Mouse (Mus musculus): ENCODE results near the gene H2-Ob. TPM values are rescaled to one million over a fixed set of nuclear protein-coding genes. Genes with fewer than 3 reads are reported as not detected.

H2-Ob gene
- polyA plus RNA-seq, 1 experiment from 2014 or later, result 0.35 TPM

DNA sequence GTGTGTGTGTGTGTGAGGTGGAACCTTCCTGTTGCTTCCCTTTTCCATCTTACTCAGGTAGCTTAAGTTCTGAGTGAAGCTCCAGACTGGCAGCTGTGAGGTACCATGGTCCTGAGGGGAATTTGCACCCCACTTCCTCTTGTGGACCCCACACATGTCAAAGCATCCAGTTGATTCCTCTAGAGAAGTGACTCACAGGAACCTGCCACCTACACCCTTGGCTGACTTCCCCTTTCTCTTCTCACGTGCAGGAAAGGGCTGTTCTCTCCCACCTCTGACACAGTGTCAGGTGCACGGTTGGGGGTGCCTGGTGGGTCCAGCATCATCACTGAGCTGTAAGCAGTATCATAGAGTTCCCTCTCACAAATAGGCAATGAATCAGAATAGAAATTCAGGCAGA is 54.8 kb downstream of the H2-Ob start:
- Histone ChIP-seq H3K27ac (ENCODE audit: low read length) (no peak overlapping the region), H3K9me3 (ENCODE audit: control insufficient read depth, low read length) (no peaks in the 10 kb centered on the region), H3K27me3 (ENCODE audit: control insufficient read depth, insufficient read depth, low read depth, low read length) (no peaks in the 10 kb centered on the region), H3K9ac (ENCODE audit: low read length) (no peak overlapping the region), H3K4me2 (ENCODE audit: low read depth, low read length) (no peak overlapping the region), H3K36me3 (ENCODE audit: control insufficient read depth, insufficient read depth, low read length) (no peaks in the 10 kb centered on the region), H3K4me1 (replicated peaks; ENCODE audit: control insufficient read depth, insufficient read depth, low read length) (peaks cover 4% of the 10 kb centered on the region), H3K4me3 (ENCODE audit: low read length) (no peak overlapping the region)
- ATAC-seq (ENCODE audit: low read depth), result no peak
- WGBS, result 29% methylated on average over 2 of the region's 2 CpGs

DNA sequence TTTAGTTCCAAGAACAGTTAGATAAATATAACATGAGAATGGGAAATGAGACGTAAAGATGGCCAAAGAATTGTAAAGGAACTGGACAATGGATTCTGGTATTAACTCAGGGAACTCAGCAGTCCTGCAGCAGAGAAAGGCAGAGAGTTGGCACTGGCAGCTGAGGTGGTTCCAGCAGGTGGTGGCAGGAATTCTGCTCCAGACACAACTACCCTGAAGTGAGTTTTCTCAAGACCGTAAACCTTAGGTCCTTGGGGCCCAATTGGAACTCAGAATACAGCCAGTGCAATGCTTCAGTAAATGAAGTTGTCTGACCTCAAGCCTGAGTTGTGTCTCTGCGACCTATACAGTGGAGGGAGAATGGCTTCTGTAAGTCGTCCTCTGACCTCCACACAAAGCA is 55.5 kb downstream of the H2-Ob start:
- H3K9me3 ChIP-seq (ENCODE audit: control insufficient read depth, low read length), result no peaks in the 10 kb centered on the region

DNA sequence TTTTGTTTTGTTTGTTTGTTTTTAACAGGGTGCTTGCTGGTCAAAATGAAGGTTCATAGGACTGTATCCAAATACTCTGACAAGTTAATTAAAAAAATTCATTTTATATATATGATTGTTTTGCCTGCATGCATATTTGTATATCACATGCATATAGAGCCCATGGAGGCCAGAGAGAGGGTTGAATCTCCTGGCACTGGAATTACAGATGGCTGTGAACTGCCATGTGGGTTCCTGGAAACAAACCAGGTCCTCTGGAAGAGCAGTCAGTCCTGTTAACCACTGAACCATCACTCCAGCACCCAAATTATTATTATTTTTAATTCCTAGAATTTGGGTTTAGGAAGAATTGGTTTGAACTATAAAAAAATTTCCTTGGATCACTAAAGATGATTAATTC is 56.6 kb downstream of the H2-Ob start:
- no peak overlapping the region for H3K4me2 ChIP-seq (ENCODE audit: low read depth, low read length)
- ATAC-seq (ENCODE audit: low read depth), result no peak
- H3K27ac ChIP-seq (ENCODE audit: low read length), result no peak overlapping the region
- no peaks in the 10 kb centered on the region for H3K27me3 ChIP-seq (ENCODE audit: control insufficient read depth, insufficient read depth, low read depth, low read length)
- peaks cover 4% of the 10 kb centered on the region for H3K4me1 ChIP-seq (replicated peaks; ENCODE audit: control insufficient read depth, insufficient read depth, low read length)
- no peaks in the 10 kb centered on the region for H3K9me3 ChIP-seq (ENCODE audit: control insufficient read depth, low read length)
- H3K9ac ChIP-seq (ENCODE audit: low read length), result no peak overlapping the region
- H3K36me3 ChIP-seq (ENCODE audit: control insufficient read depth, insufficient read depth, low read length), result no peaks in the 10 kb centered on the region
- no peak overlapping the region for H3K4me3 ChIP-seq (ENCODE audit: low read length)

More for the DNA sequence above, 55.5 kb downstream of the H2-Ob start:
- Histone ChIP-seq H3K36me3 (ENCODE audit: control insufficient read depth, insufficient read depth, low read length) (no peaks in the 10 kb centered on the region), H3K4me2 (ENCODE audit: low read depth, low read length) (no peak overlapping the region), H3K27ac (ENCODE audit: low read length) (no peak overlapping the region), H3K9ac (ENCODE audit: low read length) (no peak overlapping the region), H3K27me3 (ENCODE audit: control insufficient read depth, insufficient read depth, low read depth, low read length) (no peaks in the 10 kb centered on the region), H3K4me1 (replicated peaks; ENCODE audit: control insufficient read depth, insufficient read depth, low read length) (peaks cover 4% of the 10 kb centered on the region), H3K4me3 (ENCODE audit: low read length) (no peak overlapping the region)
- 66% methylated on average over 4 of the region's 4 CpGs for WGBS
- ATAC-seq (ENCODE audit: low read depth), result no peak

DNA sequence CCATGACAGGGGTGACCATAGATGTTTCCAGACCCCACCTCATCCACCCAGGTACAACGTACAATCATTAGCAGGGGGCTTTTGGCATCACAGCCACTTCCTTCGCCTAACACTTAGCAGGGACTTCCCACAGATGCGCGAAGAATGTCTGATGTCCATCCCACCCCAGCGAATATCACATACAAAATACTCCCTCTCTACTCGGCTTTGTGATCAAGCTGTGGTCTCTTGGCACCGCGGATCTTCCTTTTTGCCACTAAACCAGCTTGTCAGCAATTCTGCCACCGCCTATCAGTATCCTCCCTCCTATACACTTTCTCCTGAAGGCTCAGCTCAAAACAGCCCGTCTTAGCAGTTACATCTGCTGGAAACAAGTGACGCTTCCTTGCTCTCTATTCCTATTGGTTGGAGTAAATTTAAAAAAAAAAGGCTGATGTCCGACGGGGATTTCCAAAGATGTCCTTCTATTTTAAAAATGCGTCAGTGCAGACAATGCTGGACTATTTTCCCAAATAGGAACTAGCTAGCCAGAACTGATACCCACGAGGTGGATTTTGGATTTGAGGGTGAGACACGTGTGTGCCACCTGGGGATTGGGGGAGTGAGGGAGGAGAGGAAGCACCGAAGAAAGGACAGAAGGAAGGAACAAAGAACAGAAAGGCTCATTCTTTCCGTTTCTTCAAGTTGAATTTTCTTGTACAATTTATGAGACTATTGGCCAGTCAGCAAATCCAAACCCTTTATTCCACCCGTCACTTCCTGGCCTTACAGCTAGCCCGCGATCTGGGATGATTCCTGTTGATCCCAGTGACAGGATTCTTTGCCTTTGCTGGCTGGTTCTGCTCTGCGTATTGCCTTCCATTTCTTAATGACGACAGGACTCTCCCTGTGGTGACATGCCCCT is 57.4 kb downstream of the H2-Ob start:
- Histone ChIP-seq H3K4me3 (ENCODE audit: low read length) (peak overlapping the region; percentile 33), H3K36me3 (ENCODE audit: control insufficient read depth, insufficient read depth, low read length) (no peaks in the 10 kb centered on the region), H3K9ac (ENCODE audit: low read length) (no peak overlapping the region), H3K4me1 (replicated peaks; ENCODE audit: control insufficient read depth, insufficient read depth, low read length) (peaks cover 4% of the 10 kb centered on the region), H3K27ac (ENCODE audit: low read length) (no peak overlapping the region), H3K27me3 (ENCODE audit: control insufficient read depth, insufficient read depth, low read depth, low read length) (no peaks in the 10 kb centered on the region), H3K9me3 (ENCODE audit: control insufficient read depth, low read length) (no peaks in the 10 kb centered on the region), H3K4me2 (ENCODE audit: low read depth, low read length) (peak overlapping the region; percentile 46)
- WGBS, result 20% methylated on average over 23 of the region's 23 CpGs
- peak; percentile 67; the same call in 1 of the 2 replicates for ATAC-seq (ENCODE audit: low read depth)

DNA sequence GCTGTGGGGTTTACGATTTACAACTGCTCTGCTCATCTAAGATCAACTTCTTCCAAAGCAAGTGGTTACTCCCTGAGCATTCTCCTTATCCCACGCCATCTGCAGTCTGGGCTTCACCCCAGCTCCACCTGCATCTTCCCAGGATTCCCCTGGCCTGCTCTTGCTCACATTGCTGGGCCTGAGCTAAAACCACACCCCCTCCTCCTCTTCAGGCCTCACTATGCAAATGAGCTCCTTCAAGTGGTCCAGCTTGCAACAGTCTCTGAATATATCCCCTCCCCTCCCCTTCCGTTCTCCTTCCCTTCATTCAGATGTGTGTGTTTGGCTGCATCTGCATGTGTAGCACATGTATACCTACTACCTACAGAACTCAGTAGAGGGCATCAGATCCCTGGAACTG is 60.7 kb downstream of the H2-Ob start:
- H3K9ac ChIP-seq (ENCODE audit: low read length), result no peak overlapping the region
- H3K27me3 ChIP-seq (ENCODE audit: control insufficient read depth, insufficient read depth, low read depth, low read length), result no peaks in the 10 kb centered on the region
- no peak overlapping the region for H3K4me3 ChIP-seq (ENCODE audit: low read length)
- no peaks in the 10 kb centered on the region for H3K36me3 ChIP-seq (ENCODE audit: control insufficient read depth, insufficient read depth, low read length)
- WGBS, result 59% methylated on average over 3 of the region's 3 CpGs
- H3K27ac ChIP-seq (ENCODE audit: low read length), result no peak overlapping the region
- peaks cover 4% of the 10 kb centered on the region for H3K4me1 ChIP-seq (replicated peaks; ENCODE audit: control insufficient read depth, insufficient read depth, low read length)
- ATAC-seq (ENCODE audit: low read depth), result no peak
- no peaks in the 10 kb centered on the region for H3K9me3 ChIP-seq (ENCODE audit: control insufficient read depth, low read length)
- H3K4me2 ChIP-seq (ENCODE audit: low read depth, low read length), result no peak overlapping the region

DNA sequence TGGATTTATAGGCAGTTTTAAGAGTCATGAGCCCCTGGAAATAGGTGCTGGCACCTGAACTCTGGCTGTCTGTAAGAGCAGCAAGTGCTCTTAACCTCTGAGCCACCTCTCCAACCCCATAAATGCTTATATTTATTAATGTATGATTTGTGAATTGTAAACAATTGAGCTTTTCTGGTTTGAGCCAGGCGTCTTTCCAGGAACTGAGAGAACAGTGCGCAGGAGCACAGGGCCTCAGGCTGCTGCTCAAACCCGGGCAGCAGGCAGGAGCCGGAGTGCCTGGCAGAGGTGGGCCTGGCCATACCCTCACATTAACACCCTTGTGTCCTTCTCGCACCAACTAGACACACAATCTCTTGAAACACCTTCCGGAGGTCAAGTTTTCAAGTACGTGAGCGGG is 61.4 kb downstream of the H2-Ob start:
- 71% methylated on average over 8 of the region's 8 CpGs for WGBS
- H3K27ac ChIP-seq (ENCODE audit: low read length), result no peak overlapping the region
- no peak overlapping the region for H3K9ac ChIP-seq (ENCODE audit: low read length)
- H3K9me3 ChIP-seq (ENCODE audit: control insufficient read depth, low read length), result no peaks in the 10 kb centered on the region
- no peaks in the 10 kb centered on the region for H3K27me3 ChIP-seq (ENCODE audit: control insufficient read depth, insufficient read depth, low read depth, low read length)
- no peaks in the 10 kb centered on the region for H3K36me3 ChIP-seq (ENCODE audit: control insufficient read depth, insufficient read depth, low read length)
- H3K4me3 ChIP-seq (ENCODE audit: low read length), result no peak overlapping the region
- H3K4me1 ChIP-seq (replicated peaks; ENCODE audit: control insufficient read depth, insufficient read depth, low read length), result peaks cover 4% of the 10 kb centered on the region
- ATAC-seq (ENCODE audit: low read depth), result no peak
- no peak overlapping the region for H3K4me2 ChIP-seq (ENCODE audit: low read depth, low read length)

DNA sequence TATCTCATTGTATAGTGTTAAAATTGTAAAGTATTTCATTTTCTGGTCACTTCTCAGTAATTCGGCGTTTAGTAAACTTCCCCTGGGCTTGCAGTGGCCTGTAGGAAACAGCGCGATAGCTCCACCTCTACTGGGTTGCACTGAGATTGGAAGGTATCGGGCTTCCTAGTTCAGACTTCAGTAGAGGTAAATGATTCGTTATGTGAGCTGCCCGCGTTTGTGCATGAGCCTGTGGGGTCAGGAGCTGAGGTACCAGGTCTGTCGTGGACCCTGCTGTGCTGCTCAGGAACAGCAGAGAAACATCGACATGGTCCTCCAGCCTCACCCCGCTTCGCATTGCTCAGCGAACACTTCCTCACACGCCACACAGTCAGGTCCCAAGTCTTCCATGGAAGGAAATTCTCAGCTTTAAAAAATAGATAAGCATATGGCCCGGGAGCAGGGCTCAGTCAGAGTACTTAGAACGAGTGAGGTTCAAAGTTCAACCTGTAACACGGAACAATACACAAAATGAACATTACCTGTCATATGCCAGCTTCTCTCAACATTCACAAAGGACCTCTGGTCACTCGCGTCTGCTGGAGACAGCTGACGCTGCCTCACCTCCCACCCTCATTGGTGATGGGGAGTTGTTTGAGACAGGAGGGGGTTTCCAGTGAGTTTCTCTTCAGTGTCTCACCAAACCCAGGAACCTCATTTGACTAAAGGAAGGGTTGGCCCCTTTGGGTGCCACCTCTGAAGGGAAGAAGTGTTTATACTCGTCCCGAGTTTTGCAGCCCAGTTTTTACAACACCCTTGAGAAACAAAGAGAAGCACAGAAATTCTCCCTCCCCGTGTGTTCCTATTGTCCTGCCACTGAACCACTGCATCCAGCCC is 62.2 kb downstream of the H2-Ob start:
- Histone ChIP-seq H3K4me2 (ENCODE audit: low read depth, low read length) (no peak overlapping the region), H3K36me3 (ENCODE audit: control insufficient read depth, insufficient read depth, low read length) (no peaks in the 10 kb centered on the region), H3K27ac (ENCODE audit: low read length) (no peak overlapping the region), H3K27me3 (ENCODE audit: control insufficient read depth, insufficient read depth, low read depth, low read length) (no peaks in the 10 kb centered on the region), H3K9me3 (ENCODE audit: control insufficient read depth, low read length) (no peaks in the 10 kb centered on the region), H3K4me3 (ENCODE audit: low read length) (no peak overlapping the region), H3K9ac (ENCODE audit: low read length) (no peak overlapping the region), H3K4me1 (replicated peaks; ENCODE audit: control insufficient read depth, insufficient read depth, low read length) (peaks cover 3% of the 10 kb centered on the region)
- no peak for ATAC-seq (ENCODE audit: low read depth)
- 62% methylated on average over 23 of the region's 23 CpGs for WGBS

DNA sequence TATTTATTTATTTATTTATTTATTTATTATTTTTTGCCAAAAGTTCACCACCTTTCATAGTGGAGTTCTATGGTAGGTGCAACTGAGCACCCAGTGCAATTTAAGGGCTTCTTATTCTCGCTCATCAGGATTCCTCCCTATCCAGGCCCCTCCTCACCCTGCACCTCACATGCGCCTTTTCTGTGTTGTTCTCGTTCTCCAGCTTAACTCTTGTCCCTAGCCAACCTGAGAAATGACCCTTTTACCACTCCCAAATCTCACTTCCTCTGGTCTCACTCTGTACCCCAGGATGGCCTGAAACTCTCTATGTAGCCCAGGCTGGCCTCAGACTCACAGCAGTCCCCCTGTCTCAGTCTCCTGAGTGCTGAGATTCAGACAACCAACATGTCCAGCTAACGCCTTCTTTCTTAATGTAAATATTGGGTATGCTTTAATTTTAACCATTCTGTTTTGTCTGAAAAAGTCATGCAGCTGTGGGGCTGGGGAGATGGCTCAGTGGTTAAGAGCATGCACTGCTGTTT is 63.0 kb downstream of the H2-Ob start:
- no peaks in the 10 kb centered on the region for H3K9me3 ChIP-seq (ENCODE audit: control insufficient read depth, low read length)
- no peaks in the 10 kb centered on the region for H3K27me3 ChIP-seq (ENCODE audit: control insufficient read depth, insufficient read depth, low read depth, low read length)
- H3K4me1 ChIP-seq (replicated peaks; ENCODE audit: control insufficient read depth, insufficient read depth, low read length), result no peaks in the 10 kb centered on the region
- WGBS, result 77% methylated on average over 4 of the region's 4 CpGs
- ATAC-seq (ENCODE audit: low read depth), result no peak
- H3K4me3 ChIP-seq (ENCODE audit: low read length), result no peak overlapping the region
- H3K36me3 ChIP-seq (ENCODE audit: control insufficient read depth, insufficient read depth, low read length), result no peaks in the 10 kb centered on the region
- no peak overlapping the region for H3K27ac ChIP-seq (ENCODE audit: low read length)
- no peak overlapping the region for H3K4me2 ChIP-seq (ENCODE audit: low read depth, low read length)
- H3K9ac ChIP-seq (ENCODE audit: low read length), result no peak overlapping the region

DNA sequence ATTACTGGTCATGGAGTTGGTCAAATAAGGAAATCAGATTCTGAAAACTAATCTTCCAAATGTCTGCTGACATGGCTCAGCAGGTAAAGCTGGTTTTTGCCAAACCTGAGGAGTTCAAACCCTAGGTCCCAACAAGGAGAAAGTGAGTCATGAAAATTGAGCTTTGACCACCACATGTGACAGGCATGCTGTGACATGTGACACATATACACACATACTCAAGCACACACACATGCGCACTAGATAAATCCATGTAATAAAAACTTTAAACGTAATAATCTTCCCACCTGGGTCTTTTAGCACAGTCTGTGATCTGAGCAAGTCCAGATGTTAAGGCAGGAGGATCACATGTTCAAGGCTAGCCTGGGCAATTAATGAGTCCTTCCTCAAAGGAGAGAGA is 65.1 kb downstream of the H2-Ob start:
- no peaks in the 10 kb centered on the region for H3K9me3 ChIP-seq (ENCODE audit: control insufficient read depth, low read length)
- ATAC-seq (ENCODE audit: low read depth), result no peak
- WGBS, result 76% methylated on average over 2 of the region's 2 CpGs

More for the DNA sequence above, 65.1 kb downstream of the H2-Ob start:
- Histone ChIP-seq H3K4me1 (replicated peaks; ENCODE audit: control insufficient read depth, insufficient read depth, low read length) (no peaks in the 10 kb centered on the region), H3K4me2 (ENCODE audit: low read depth, low read length) (no peak overlapping the region), H3K27ac (ENCODE audit: low read length) (no peak overlapping the region), H3K9ac (ENCODE audit: low read length) (no peak overlapping the region), H3K36me3 (ENCODE audit: control insufficient read depth, insufficient read depth, low read length) (no peaks in the 10 kb centered on the region), H3K27me3 (ENCODE audit: control insufficient read depth, insufficient read depth, low read depth, low read length) (peaks cover 3% of the 10 kb centered on the region), H3K4me3 (ENCODE audit: low read length) (no peak overlapping the region)

Data from lung, embryonic 16.5 days (tissue).